Mouse (Mus musculus): ENCODE data around the gene Sgo2a.

DNA sequence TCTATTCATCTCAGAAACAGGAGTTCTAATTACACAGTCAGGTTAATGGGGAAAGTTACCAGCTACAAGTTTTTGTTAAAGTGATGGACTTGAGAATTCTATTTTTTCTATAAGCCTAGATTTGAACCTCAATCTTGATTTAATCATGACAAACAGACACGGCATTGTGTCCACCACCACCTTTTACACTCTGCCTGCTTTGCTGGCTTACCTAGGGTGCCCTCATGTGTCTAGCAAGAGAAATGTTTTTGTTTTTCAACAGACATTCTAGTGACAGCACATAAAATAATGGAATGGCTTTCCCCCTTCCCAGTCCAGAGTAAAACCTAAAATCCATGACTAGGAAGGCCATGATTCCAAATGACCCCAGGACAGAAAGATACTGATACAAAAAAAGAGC, 46.6 kb upstream of the Sgo2a start:
- TF ChIP-seq CTCF (IDR thresholded peaks at IDR 0.05; ENCODE audit: low read depth, low read length), result no peak
- no peak for TF ChIP-seq GATA1 (IDR thresholded peaks at IDR 0.05; ENCODE audit: borderline replicate concordance, low read length)
- no peak for TF ChIP-seq POLR2AphosphoS5 (IDR thresholded peaks at IDR 0.05; ENCODE audit: insufficient replicate concordance, low read depth, low read length)
- TF ChIP-seq TAL1 (conservative IDR thresholded peaks at IDR 0.05; ENCODE audit: low read depth, low read length), result no peak
